26 mouse cellular contexts compared by ENCODE assay signal in genomic region chr6:6067201-6067600, GRCm38 (mm10).
DNase-seq lines count a peak whose midpoint lies in the region; ATAC-seq lines count a peak whose summit lies in the region.
"Had no signal": no experiment of that assay in that cellular context is flagged by ENCODE, and none has a peak within 500 bp of the region (broad histone marks: within the 10 kb centered on the region; RNA-seq: fewer than 3 reads in every experiment).

No protein-coding gene starts in this region.

- DNase-seq in heart, adult 18-20 months: peak; percentile 35 to 45
- DNase-seq in heart, postnatal 4 days: no peak
- DNase-seq in heart, embryonic 10.5 days (ENCODE audit: low spot score): no peak
- DNase-seq: adrenal gland, adult 2 months; adrenal gland, postnatal 14 days; B cell, adult 2 months; cerebellum, adult 11 months; cerebellum, adult 2 months; cerebellum, adult 9-11 months; cerebellum, postnatal 25 days; forebrain, postnatal 0 days; gastrocnemius, adult 2 months; gastrocnemius, postnatal 14 days; kidney, adult 18-20 months; kidney, adult 9 months had no signal

- 0 out of 2 replicates have a peak overlapping the region, but pooled peaks have one; percentile 11 for H3K27ac ChIP-seq in heart, embryonic 15.5 days
- no peak overlapping the region for H3K27ac ChIP-seq in heart, embryonic 10.5 days
- H3K27ac ChIP-seq in heart, embryonic 16.5 days (ENCODE audit: low read length): no peak overlapping the region
- H3K27ac ChIP-seq: embryonic facial prominence, embryonic 12.5 days; embryonic facial prominence, embryonic 15.5 days; gastrocnemius, adult 2 months; hindbrain, embryonic 12.5 days; hindbrain, embryonic 15.5 days; intestine, embryonic 15.5 days had no signal

- no peaks in the 10 kb centered on the region for H3K9me3 ChIP-seq in heart, embryonic 15.5 days (replicated peaks)
- no peaks in the 10 kb centered on the region for H3K9me3 ChIP-seq in heart, embryonic 10.5 days
- no peaks in the 10 kb centered on the region for H3K9me3 ChIP-seq in heart, embryonic 16.5 days (replicated peaks; ENCODE audit: control insufficient read depth, low read length)
- H3K9me3 ChIP-seq: embryonic facial prominence, embryonic 12.5 days; embryonic facial prominence, embryonic 15.5 days; G1E; hindbrain, embryonic 12.5 days; hindbrain, embryonic 15.5 days; intestine, embryonic 15.5 days had no signal

- no peak overlapping the region for H3K4me3 ChIP-seq in heart, embryonic 15.5 days
- H3K4me3 ChIP-seq in heart, embryonic 10.5 days: no peak overlapping the region
- no peak overlapping the region for H3K4me3 ChIP-seq in heart, embryonic 16.5 days (ENCODE audit: low read length)
- H3K4me3 ChIP-seq: embryonic facial prominence, embryonic 12.5 days; embryonic facial prominence, embryonic 15.5 days; gastrocnemius, adult 2 months; hindbrain, embryonic 12.5 days; hindbrain, embryonic 15.5 days; intestine, embryonic 15.5 days had no signal

- no peak overlapping the region for H3K4me2 ChIP-seq in heart, embryonic 15.5 days
- no peak overlapping the region for H3K4me2 ChIP-seq in heart, embryonic 16.5 days (ENCODE audit: low read depth, low read length)
- H3K4me2 ChIP-seq: embryonic facial prominence, embryonic 12.5 days; embryonic facial prominence, embryonic 15.5 days; hindbrain, embryonic 12.5 days; hindbrain, embryonic 15.5 days; intestine, embryonic 15.5 days had no signal

- no peak for ATAC-seq in heart, embryonic 15.5 days (replicated peaks; ENCODE audit: insufficient number of reproducible peaks, insufficient read depth, low FRiP score, low read depth)
- peak; percentile 32; the same call in 1 of the 2 replicates for ATAC-seq in heart, embryonic 16.5 days (replicated peaks; ENCODE audit: extremely low read depth, insufficient read depth, low FRiP score)
- ATAC-seq in granulocyte monocyte progenitor cell, adult 5-6 weeks (replicated peaks; ENCODE audit: poor library complexity, severe bottlenecking): no peak
- ATAC-seq: forebrain, embryonic 14.5 days; forebrain, postnatal 0 days; intestine, embryonic 15.5 days had no signal

- H3K36me3 ChIP-seq in heart, embryonic 15.5 days: no peaks in the 10 kb centered on the region
- H3K36me3 ChIP-seq in heart, embryonic 10.5 days: no peaks in the 10 kb centered on the region
- no peaks in the 10 kb centered on the region for H3K36me3 ChIP-seq in heart, embryonic 16.5 days (ENCODE audit: control insufficient read depth, insufficient read depth)
- H3K36me3 ChIP-seq: embryonic facial prominence, embryonic 12.5 days; embryonic facial prominence, embryonic 15.5 days; hindbrain, embryonic 12.5 days; hindbrain, embryonic 15.5 days; intestine, embryonic 15.5 days had no signal

- H3K4me1 ChIP-seq in heart, embryonic 15.5 days (replicated peaks): peaks cover 16% of the 10 kb centered on the region
- peaks cover 32% of the 10 kb centered on the region for H3K4me1 ChIP-seq in heart, embryonic 10.5 days
- peaks cover 25% of the 10 kb centered on the region for H3K4me1 ChIP-seq in heart, embryonic 16.5 days (ENCODE audit: control insufficient read depth, insufficient read depth, low read length)
- H3K4me1 ChIP-seq: hindbrain, embryonic 15.5 days had no signal

- no peaks in the 10 kb centered on the region for H3K27me3 ChIP-seq in heart, embryonic 15.5 days
- no peaks in the 10 kb centered on the region for H3K27me3 ChIP-seq in heart, embryonic 10.5 days (ENCODE audit: insufficient read depth, poor library complexity, severe bottlenecking)
- no peaks in the 10 kb centered on the region for H3K27me3 ChIP-seq in heart, embryonic 16.5 days (ENCODE audit: control insufficient read depth, insufficient read depth, low read length)
- H3K27me3 ChIP-seq: CH12.LX; embryonic facial prominence, embryonic 12.5 days; embryonic facial prominence, embryonic 15.5 days; hindbrain, embryonic 12.5 days; hindbrain, embryonic 15.5 days; intestine, embryonic 15.5 days had no signal

- 58% methylated on average over 6 of the region's 6 CpGs for WGBS in heart, embryonic 15.5 days
- WGBS in heart, embryonic 10.5 days: 55% methylated on average over 6 of the region's 6 CpGs
- WGBS in heart, embryonic 16.5 days: 63% methylated on average over 6 of the region's 6 CpGs

- H3K9ac ChIP-seq in heart, embryonic 15.5 days: no peak overlapping the region
- no peak overlapping the region for H3K9ac ChIP-seq in heart, embryonic 16.5 days (ENCODE audit: low read length)
- H3K9ac ChIP-seq: embryonic facial prominence, embryonic 12.5 days; embryonic facial prominence, embryonic 15.5 days; forebrain, postnatal 0 days; hindbrain, embryonic 12.5 days; hindbrain, embryonic 15.5 days; intestine, embryonic 15.5 days had no signal

Comparison
In these comparisons a context has a peak if more than half of its experiments do, and no peak if none do; other contexts are left out.
1. DNase-seq: peak in heart, adult 18-20 months (2 of 2); none in heart, postnatal 4 days (single experiment) and heart, embryonic 10.5 days (single experiment).